Mouse (Mus musculus): ENCODE data around the gene Lhx2.

- no peak for TF ChIP-seq CTCF (IDR thresholded peaks at IDR 0.05; ENCODE audit: extremely low read depth, insufficient read depth, low read length)
- TF ChIP-seq POLR2A (IDR thresholded peaks at IDR 0.05; ENCODE audit: extremely low read depth, insufficient read depth, low read length): no peak
Measured at GRCm38 (mm10) chr2:38347811-38348551, 8.9 kb downstream of the Lhx2 start.
